Mouse (Mus musculus): ENCODE data around the gene Gm20388. TPM values are rescaled to one million over a fixed set of nuclear protein-coding genes. Genes with fewer than 3 reads are reported as not detected.

The Gm20388 gene
- polyA plus RNA-seq, 1 experiment from 2014 or later: not detected

- Histone ChIP-seq H3K9ac (no peak overlapping the region), H3K36me3 (0 out of 2 replicates have a peak, but pooled peaks cover 12% of the 10 kb centered on the region), H3K4me1 (peaks cover 17% of the 10 kb centered on the region; the same call in 1 of the 2 replicates), H3K4me3 (no peak overlapping the region), H3K27ac (no peak overlapping the region), H3K27me3 (no peaks in the 10 kb centered on the region), H3K9me3 (0 out of 2 replicates have a peak, but pooled peaks cover 5% of the 10 kb centered on the region), H3K4me2 (replicated peaks) (no peak overlapping the region)
- no peak for ATAC-seq (ENCODE audit: insufficient number of reproducible peaks, insufficient read depth, low FRiP score, low TSS enrichment)
- 91% methylated on average over 6 of the region's 6 CpGs for WGBS
These were observed 4338.0 kb downstream of the Gm20388 start for GRCm38 (mm10) chr8:124248688-124249087.

DNA sequence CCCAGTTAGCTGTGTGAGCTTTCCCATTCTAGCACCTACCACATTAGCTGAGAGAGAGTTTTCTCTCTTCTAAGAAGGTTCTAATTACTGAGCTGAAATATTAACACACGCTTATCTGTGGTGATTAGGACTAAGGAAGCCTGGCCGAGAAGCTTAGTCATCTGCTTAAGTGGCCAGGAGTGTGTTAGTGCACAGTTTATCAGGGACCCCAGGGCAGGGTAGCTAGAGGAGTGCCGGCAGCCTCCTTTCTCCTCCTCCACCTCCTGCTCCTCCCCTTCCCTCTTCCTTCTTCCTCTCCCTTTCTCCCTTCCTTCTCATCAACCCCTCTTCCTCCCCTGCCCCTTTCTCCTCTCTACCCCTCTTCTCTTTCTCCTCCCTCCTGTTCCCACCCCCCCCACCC lies 4339.6 kb downstream of the Gm20388 start:
- Histone ChIP-seq H3K9me3 (no peaks in the 10 kb centered on the region), H3K4me3 (no peak overlapping the region), H3K36me3 (no peaks in the 10 kb centered on the region), H3K4me2 (replicated peaks) (no peak overlapping the region), H3K27ac (0 out of 2 replicates have a peak overlapping the region, but pooled peaks have one; percentile 64), H3K4me1 (peaks cover 17% of the 10 kb centered on the region; the same call in 1 of the 2 replicates), H3K9ac (no peak overlapping the region), H3K27me3 (no peaks in the 10 kb centered on the region)
- WGBS: 37% methylated on average over 3 of the region's 3 CpGs
- no peak for ATAC-seq (ENCODE audit: insufficient number of reproducible peaks, insufficient read depth, low FRiP score, low TSS enrichment)

DNA sequence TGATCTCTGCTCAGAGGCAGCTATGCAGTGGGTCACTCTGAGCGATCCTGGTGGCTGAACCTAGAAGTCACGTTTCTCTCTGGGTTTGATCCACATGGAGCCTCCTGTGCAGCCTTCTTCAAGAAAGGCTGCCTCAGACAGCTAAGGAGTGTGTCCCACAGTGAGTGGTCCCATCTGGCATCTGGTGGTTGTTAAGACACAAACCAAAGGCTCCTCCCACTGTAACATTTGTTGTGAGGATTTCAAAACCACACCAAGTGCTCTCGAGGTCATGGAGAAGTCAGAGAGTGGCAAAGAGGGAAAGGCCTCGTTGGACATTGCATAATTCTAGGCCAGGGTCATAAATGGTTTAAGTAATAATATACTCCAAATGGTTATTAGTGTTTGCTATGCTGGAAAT lies 4340.1 kb downstream of the Gm20388 start:
- no peak for ATAC-seq (ENCODE audit: insufficient number of reproducible peaks, insufficient read depth, low FRiP score, low TSS enrichment)
- WGBS: 22% methylated on average over 4 of the region's 4 CpGs
- Histone ChIP-seq H3K4me2 (replicated peaks) (no peak overlapping the region), H3K4me3 (no peak overlapping the region), H3K9ac (no peak overlapping the region), H3K4me1 (peaks cover 17% of the 10 kb centered on the region; the same call in 1 of the 2 replicates), H3K36me3 (no peaks in the 10 kb centered on the region), H3K9me3 (no peaks in the 10 kb centered on the region), H3K27ac (peak overlapping the region; percentile 64; the same call in 1 of the 2 replicates), H3K27me3 (no peaks in the 10 kb centered on the region)

DNA sequence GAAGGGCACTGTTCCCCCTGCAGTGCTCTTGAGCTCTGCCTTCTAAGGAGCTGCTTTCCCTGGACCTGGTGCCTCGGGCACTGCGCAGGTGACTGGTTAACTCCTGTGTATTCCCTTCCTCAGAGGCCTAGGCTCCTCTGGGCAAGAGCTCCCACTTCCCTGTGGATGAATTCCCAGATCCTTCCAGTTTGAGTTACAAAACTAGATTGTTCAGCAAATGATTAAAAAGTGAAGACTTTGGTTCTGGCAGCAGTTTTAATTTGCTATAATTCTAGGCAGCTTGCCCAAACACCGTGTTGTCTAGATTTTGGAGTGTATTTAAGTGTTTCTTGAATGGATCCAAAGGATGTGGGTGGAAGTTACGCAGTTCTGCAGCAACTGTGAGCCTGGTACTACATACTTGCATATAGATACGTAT lies 4341.9 kb downstream of the Gm20388 start:
- Histone ChIP-seq H3K36me3 (no peaks in the 10 kb centered on the region), H3K9me3 (no peaks in the 10 kb centered on the region), H3K27ac (no peak overlapping the region), H3K4me1 (peaks cover 29% of the 10 kb centered on the region), H3K9ac (no peak overlapping the region), H3K4me3 (no peak overlapping the region), H3K27me3 (no peaks in the 10 kb centered on the region), H3K4me2 (replicated peaks) (no peak overlapping the region)
- WGBS: 87% methylated on average over 5 of the region's 5 CpGs
- ATAC-seq (ENCODE audit: insufficient number of reproducible peaks, insufficient read depth, low FRiP score, low TSS enrichment): no peak

GRCm38 (mm10) chr8:124253939-124254338 lies 4343.3 kb downstream of the Gm20388 start:
- Histone ChIP-seq H3K27ac (no peak overlapping the region), H3K9ac (no peak overlapping the region), H3K4me3 (no peak overlapping the region), H3K36me3 (no peaks in the 10 kb centered on the region), H3K4me1 (peaks cover 33% of the 10 kb centered on the region), H3K9me3 (no peaks in the 10 kb centered on the region), H3K4me2 (replicated peaks) (no peak overlapping the region), H3K27me3 (no peaks in the 10 kb centered on the region)
- no peak for ATAC-seq (ENCODE audit: insufficient number of reproducible peaks, insufficient read depth, low FRiP score, low TSS enrichment)
- WGBS: 76% methylated on average over 6 of the region's 6 CpGs

GRCm38 (mm10) chr8:124256841-124257240 lies 4346.2 kb downstream of the Gm20388 start:
- Histone ChIP-seq H3K36me3 (no peaks in the 10 kb centered on the region), H3K27ac (no peak overlapping the region), H3K4me2 (replicated peaks) (no peak overlapping the region), H3K9ac (no peak overlapping the region), H3K27me3 (no peaks in the 10 kb centered on the region), H3K4me1 (peaks cover 22% of the 10 kb centered on the region), H3K4me3 (no peak overlapping the region), H3K9me3 (no peaks in the 10 kb centered on the region)
- no peak for ATAC-seq (ENCODE audit: insufficient number of reproducible peaks, insufficient read depth, low FRiP score, low TSS enrichment)
- WGBS: 88% methylated on average over 9 of the region's 9 CpGs

DNA sequence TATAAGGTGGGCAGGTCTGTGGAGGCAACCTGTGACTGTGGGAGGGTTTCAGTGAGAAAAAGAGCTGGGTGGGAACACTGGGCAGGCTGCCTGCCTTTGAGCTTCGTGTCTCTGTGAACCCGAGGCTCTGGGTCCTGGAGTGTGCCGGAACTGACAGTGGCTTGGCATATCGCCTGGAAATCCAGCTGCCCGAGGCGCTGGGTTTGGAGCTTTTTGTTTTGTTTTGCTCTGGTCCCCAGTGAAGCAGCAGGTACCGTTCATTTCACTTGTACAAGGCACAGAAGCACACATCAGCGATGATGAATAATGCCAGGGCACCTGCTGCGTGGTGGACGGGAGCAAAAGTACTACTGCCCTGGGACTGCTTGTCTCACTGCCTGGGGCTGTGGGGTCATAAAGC lies 4346.7 kb downstream of the Gm20388 start:
- H3K27ac ChIP-seq: no peak overlapping the region
- H3K4me2 ChIP-seq (replicated peaks): no peak overlapping the region
- H3K4me1 ChIP-seq: peaks cover 23% of the 10 kb centered on the region
- H3K36me3 ChIP-seq: no peaks in the 10 kb centered on the region
- 81% methylated on average over 10 of the region's 10 CpGs for WGBS
- no peak overlapping the region for H3K9ac ChIP-seq
- H3K4me3 ChIP-seq: no peak overlapping the region
- no peaks in the 10 kb centered on the region for H3K27me3 ChIP-seq
- H3K9me3 ChIP-seq: no peaks in the 10 kb centered on the region
- ATAC-seq (ENCODE audit: insufficient number of reproducible peaks, insufficient read depth, low FRiP score, low TSS enrichment): no peak

DNA sequence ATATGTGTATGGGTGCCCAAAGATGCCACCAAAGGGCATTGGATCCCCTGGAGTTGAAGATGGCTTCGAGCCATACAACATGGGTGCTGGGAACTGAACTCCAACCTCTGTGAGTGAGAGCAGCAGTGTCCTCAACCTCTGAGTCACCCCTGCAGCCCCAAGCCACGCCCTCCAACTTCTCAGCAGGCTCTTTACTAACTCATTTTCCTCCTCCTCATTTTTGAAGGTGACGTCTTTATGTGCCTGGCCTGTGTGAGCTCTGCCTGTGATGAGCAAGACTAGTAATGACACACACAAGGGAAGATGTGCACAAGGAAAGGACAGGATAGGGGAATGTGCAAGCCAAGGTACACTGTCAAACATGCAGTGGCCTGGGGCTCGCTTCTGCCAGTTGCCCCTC lies 4348.5 kb downstream of the Gm20388 start:
- no peaks in the 10 kb centered on the region for H3K36me3 ChIP-seq
- peaks cover 40% of the 10 kb centered on the region for H3K4me1 ChIP-seq
- H3K9me3 ChIP-seq: no peaks in the 10 kb centered on the region
- H3K4me3 ChIP-seq: no peak overlapping the region
- H3K4me2 ChIP-seq (replicated peaks): no peak overlapping the region
- ATAC-seq (ENCODE audit: insufficient number of reproducible peaks, insufficient read depth, low FRiP score, low TSS enrichment): no peak
- 79% methylated on average over 4 of the region's 4 CpGs for WGBS
- no peak overlapping the region for H3K9ac ChIP-seq
- H3K27ac ChIP-seq: no peak overlapping the region
- H3K27me3 ChIP-seq: no peaks in the 10 kb centered on the region

- Histone ChIP-seq H3K27me3 (no peaks in the 10 kb centered on the region), H3K27ac (no peak overlapping the region), H3K4me2 (replicated peaks) (no peak overlapping the region), H3K4me3 (no peak overlapping the region), H3K36me3 (no peaks in the 10 kb centered on the region), H3K4me1 (peaks cover 45% of the 10 kb centered on the region), H3K9ac (no peak overlapping the region), H3K9me3 (no peaks in the 10 kb centered on the region)
- WGBS: 70% methylated on average over 7 of the region's 7 CpGs
- no peak for ATAC-seq (ENCODE audit: insufficient number of reproducible peaks, insufficient read depth, low FRiP score, low TSS enrichment)
These were observed 4349.3 kb downstream of the Gm20388 start for GRCm38 (mm10) chr8:124259925-124260324.

GRCm38 (mm10) chr8:124260371-124260770 lies 4349.7 kb downstream of the Gm20388 start:
- Histone ChIP-seq H3K36me3 (no peaks in the 10 kb centered on the region), H3K9me3 (no peaks in the 10 kb centered on the region), H3K4me3 (no peak overlapping the region), H3K27me3 (no peaks in the 10 kb centered on the region), H3K4me2 (replicated peaks) (no peak overlapping the region), H3K9ac (no peak overlapping the region), H3K4me1 (peaks cover 46% of the 10 kb centered on the region), H3K27ac (no peak overlapping the region)
- ATAC-seq (ENCODE audit: insufficient number of reproducible peaks, insufficient read depth, low FRiP score, low TSS enrichment): no peak
- WGBS: 59% methylated on average over 12 of the region's 12 CpGs

DNA sequence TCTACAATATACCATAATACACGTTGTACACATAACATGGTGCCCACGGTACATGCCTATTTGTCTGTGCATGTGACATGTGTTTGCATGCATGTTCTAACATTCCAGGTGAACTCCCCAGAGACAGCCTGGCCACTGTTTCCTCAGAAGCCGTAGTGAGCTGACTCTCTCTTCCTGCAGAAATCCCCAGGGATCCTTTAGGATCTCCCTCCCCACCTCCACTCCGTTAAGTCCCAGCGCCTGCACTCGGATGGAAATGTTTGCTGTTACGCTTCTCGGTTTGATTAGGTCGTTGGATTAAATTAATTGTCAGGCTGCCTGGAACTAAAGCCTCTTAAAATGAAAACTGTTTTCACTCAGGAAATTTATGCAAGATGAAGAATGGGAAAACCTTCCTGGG lies 4352.4 kb downstream of the Gm20388 start:
- no peak overlapping the region for H3K9ac ChIP-seq

GRCm38 (mm10) chr8:124264032-124264431 lies 4353.4 kb downstream of the Gm20388 start:
- WGBS: 83% methylated on average over 8 of the region's 8 CpGs
- Histone ChIP-seq H3K4me2 (replicated peaks) (no peak overlapping the region), H3K27me3 (no peaks in the 10 kb centered on the region), H3K9me3 (no peaks in the 10 kb centered on the region), H3K4me1 (peaks cover 33% of the 10 kb centered on the region), H3K9ac (no peak overlapping the region), H3K4me3 (no peak overlapping the region), H3K36me3 (no peaks in the 10 kb centered on the region), H3K27ac (no peak overlapping the region)
- ATAC-seq (ENCODE audit: insufficient number of reproducible peaks, insufficient read depth, low FRiP score, low TSS enrichment): no peak

More for the DNA sequence above, 4352.4 kb downstream of the Gm20388 start:
- Histone ChIP-seq H3K4me1 (peaks cover 33% of the 10 kb centered on the region), H3K36me3 (no peaks in the 10 kb centered on the region), H3K4me2 (replicated peaks) (no peak overlapping the region), H3K27me3 (no peaks in the 10 kb centered on the region), H3K9me3 (no peaks in the 10 kb centered on the region), H3K27ac (no peak overlapping the region), H3K4me3 (no peak overlapping the region)
- 52% methylated on average over 9 of the region's 9 CpGs for WGBS
- ATAC-seq (ENCODE audit: insufficient number of reproducible peaks, insufficient read depth, low FRiP score, low TSS enrichment): no peak

DNA sequence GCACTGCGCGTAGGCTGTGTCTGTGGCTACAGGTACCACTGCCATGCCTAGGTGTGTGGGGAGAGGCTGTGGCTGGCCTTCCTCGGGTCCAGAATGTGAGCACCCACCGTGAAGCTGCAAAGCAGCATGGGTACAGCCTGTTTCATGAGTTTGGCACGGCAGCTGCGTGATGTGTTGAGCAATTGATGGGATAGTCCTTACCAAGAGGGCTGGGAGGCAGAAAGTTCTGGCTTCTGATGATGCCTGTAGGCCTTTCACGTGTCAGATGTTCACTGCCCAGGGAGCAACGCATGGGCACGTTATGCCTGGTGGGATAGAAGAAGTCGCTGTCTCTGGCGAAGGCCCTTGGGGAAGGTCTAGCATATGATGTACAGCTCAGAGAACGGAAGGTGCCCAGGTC lies 4354.0 kb downstream of the Gm20388 start:
- Histone ChIP-seq H3K9me3 (no peaks in the 10 kb centered on the region), H3K9ac (no peak overlapping the region), H3K36me3 (no peaks in the 10 kb centered on the region), H3K4me2 (replicated peaks) (no peak overlapping the region), H3K4me3 (no peak overlapping the region), H3K4me1 (peaks cover 33% of the 10 kb centered on the region), H3K27me3 (no peaks in the 10 kb centered on the region), H3K27ac (no peak overlapping the region)
- 88% methylated on average over 12 of the region's 12 CpGs for WGBS
- ATAC-seq (ENCODE audit: insufficient number of reproducible peaks, insufficient read depth, low FRiP score, low TSS enrichment): no peak
